Mouse (Mus musculus) intestine, postnatal 0 days (tissue): ENCODE results near the gene Rngtt. TPM values are rescaled to one million over a fixed set of nuclear protein-coding genes. Genes with fewer than 3 reads are reported as not detected.

Experiments used
- ATAC-seq: fragments of 200-750 bp; cut with Nextera tagmentation; 2 replicates; pipeline ENCODE4 v1.8.0; 2017; ENCODE audit warnings: mild to moderate bottlenecking, moderate TSS enrichment, moderate library complexity
- H3K27ac ChIP-seq: fragments of 300-500 bp; sonication (generic); 2 replicates; pipeline ENCODE4 v1.5.1; 2014; ENCODE audit warnings: mild to moderate bottlenecking, low read depth, low read length, moderate library complexity
- H3K27me3 ChIP-seq: fragments of 300-500 bp; sonication (generic); replicated peaks from 2 replicates; pipeline ENCODE4 v1.6.1; 2014; ENCODE audit warnings: low read length, mixed read lengths; ENCODE audit not compliant: control insufficient read depth, insufficient read depth
- H3K36me3 ChIP-seq: fragments of 300-500 bp; sonication (generic); 2 replicates; pipeline ENCODE4 v1.6.1; 2014; ENCODE audit warnings: mild to moderate bottlenecking, moderate library complexity; ENCODE audit not compliant: control insufficient read depth, insufficient read depth
- H3K4me1 ChIP-seq: fragments of 300-500 bp; sonication (generic); replicated peaks from 2 replicates; pipeline ENCODE4 v1.6.1; 2014; ENCODE audit warnings: antibody characterized with exemption, low read length, mixed read lengths; ENCODE audit not compliant: control insufficient read depth, insufficient read depth
- H3K4me2 ChIP-seq: fragments of 300-500 bp; sonication (generic); replicated peaks from 2 replicates; pipeline ENCODE4 v1.6.1; 2014; ENCODE audit warnings: low read depth, mild to moderate bottlenecking, moderate library complexity
- H3K4me3 ChIP-seq: fragments of 300-500 bp; sonication (generic); 2 replicates; pipeline ENCODE4 v1.5.1; 2014; ENCODE audit warnings: low read depth, low read length
- H3K9ac ChIP-seq: fragments of 300-500 bp; sonication (generic); 2 replicates; pipeline ENCODE4 v1.6.1; 2014; ENCODE audit warnings: mild to moderate bottlenecking, low read depth, low read length
- H3K9me3 ChIP-seq: fragments of 300-500 bp; sonication (generic); 2 replicates; pipeline ENCODE4 v1.6.1; 2016; ENCODE audit warnings: mixed run types; ENCODE audit not compliant: control insufficient read depth
- CTCF ChIP-seq: sonication (generic); IDR thresholded peaks from 2 replicates; pipeline ENCODE4 v1.5.1; 2016; ENCODE audit warnings: low read depth, mild to moderate bottlenecking, control low read depth, antibody characterized with exemption, moderate library complexity
- WGBS: fragments of 180-500 bp; shearing (Covaris S2); extraction: QIAGEN DNeasy Blood & Tissue Kit; methylation state at CpG from one replicate; pipeline ENCODE4 v1.1.7; 2014; 5-methylcytosine and 5-hydroxymethylcytosine counted together
- polyA plus RNA-seq: library from polyadenylated mRNA; unstranded; fragments of >200 nt; fragmentation: Nextera tagmentation; extraction: Ambion mirVana; gene quantifications from 2 replicates; pipeline ENCODE4 v1.2.1, GENCODE M21; 2015

The Rngtt gene
- 7.7 and 10.0 TPM in 2 replicates for polyA plus RNA-seq

GRCm38 (mm10) chr4:33309764-33310757, at the start of gene Rngtt:
Gene Rngtt, plus strand, starts transcription at chr4:33310311.
- no peak for TF ChIP-seq CTCF
- WGBS: 3% methylated on average over 60 of the region's 60 CpGs
- Histone ChIP-seq H3K36me3 (no peaks in the 10 kb centered on the region), H3K4me2 (peak within 1 kb of the TSS; percentile 71), H3K27me3 (no peaks in the 10 kb centered on the region), H3K27ac (peak within 1 kb of the TSS; percentile 75), H3K9me3 (no peaks in the 10 kb centered on the region), H3K4me1 (no peaks in the 10 kb centered on the region), H3K4me3 (peak within 1 kb of the TSS; percentile 75), H3K9ac (peak within 1 kb of the TSS; percentile 87)
- ATAC-seq: peak; percentile 96

DNA sequence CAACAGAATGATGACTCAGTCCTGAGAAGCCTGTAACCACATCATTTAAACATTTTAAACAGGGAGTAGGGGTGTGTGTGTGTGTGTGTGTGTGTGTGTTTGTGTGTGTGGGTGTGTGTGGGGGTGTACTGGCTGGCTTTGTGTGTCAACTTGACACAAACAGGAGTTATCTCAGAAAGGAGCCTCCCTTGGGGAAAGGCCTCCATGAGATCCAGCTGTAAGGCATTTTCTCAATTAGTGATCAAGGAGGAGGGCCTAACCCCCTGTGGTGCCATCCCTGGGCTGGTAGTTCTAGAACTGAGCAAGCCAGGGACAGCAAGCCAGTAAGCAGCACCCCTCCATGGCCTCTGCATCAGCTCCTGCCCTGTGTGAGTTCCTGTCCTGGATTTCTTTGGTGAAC, 49.8 kb upstream of the Rngtt start:
- Histone ChIP-seq H3K27me3 (no peaks in the 10 kb centered on the region), H3K36me3 (no peaks in the 10 kb centered on the region), H3K27ac (peak overlapping the region; percentile 87; the same call in 1 of the 2 replicates), H3K4me1 (no peaks in the 10 kb centered on the region; the same call in 1 of the 2 replicates), H3K4me3 (no peak overlapping the region), H3K9ac (no peak overlapping the region), H3K4me2 (no peak overlapping the region), H3K9me3 (no peaks in the 10 kb centered on the region)
- no peak for ATAC-seq
- TF ChIP-seq CTCF: no peak

GRCm38 (mm10) chr4:33261311-33261753, 48.8 kb upstream of the Rngtt start:
- TF ChIP-seq CTCF: peak; percentile 52
- ATAC-seq: peak; percentile 96
- no peaks in the 10 kb centered on the region for H3K36me3 ChIP-seq
- H3K4me1 ChIP-seq: no peaks in the 10 kb centered on the region; the same call in 1 of the 2 replicates
- H3K4me2 ChIP-seq: peak overlapping the region; percentile 18; the same call in 1 of the 2 replicates
- H3K9ac ChIP-seq: no peak overlapping the region
- H3K4me3 ChIP-seq: no peak overlapping the region
- H3K27ac ChIP-seq: peak overlapping the region; percentile 87
- no peaks in the 10 kb centered on the region for H3K27me3 ChIP-seq
- no peaks in the 10 kb centered on the region for H3K9me3 ChIP-seq
- WGBS: 9% methylated on average over 7 of the region's 7 CpGs

GRCm38 (mm10) chr4:33262897-33263296, 47.2 kb upstream of the Rngtt start:
- H3K4me1 ChIP-seq: no peaks in the 10 kb centered on the region; the same call in 1 of the 2 replicates
- no peak overlapping the region for H3K4me3 ChIP-seq
- H3K9ac ChIP-seq: no peak overlapping the region
- WGBS: 78% methylated on average over 1 of the region's 1 CpGs
- no peak overlapping the region for H3K4me2 ChIP-seq
- no peak overlapping the region for H3K27ac ChIP-seq
- no peaks in the 10 kb centered on the region for H3K27me3 ChIP-seq
- H3K9me3 ChIP-seq: no peaks in the 10 kb centered on the region
- H3K36me3 ChIP-seq: no peaks in the 10 kb centered on the region
- TF ChIP-seq CTCF: no peak
- no peak for ATAC-seq

DNA sequence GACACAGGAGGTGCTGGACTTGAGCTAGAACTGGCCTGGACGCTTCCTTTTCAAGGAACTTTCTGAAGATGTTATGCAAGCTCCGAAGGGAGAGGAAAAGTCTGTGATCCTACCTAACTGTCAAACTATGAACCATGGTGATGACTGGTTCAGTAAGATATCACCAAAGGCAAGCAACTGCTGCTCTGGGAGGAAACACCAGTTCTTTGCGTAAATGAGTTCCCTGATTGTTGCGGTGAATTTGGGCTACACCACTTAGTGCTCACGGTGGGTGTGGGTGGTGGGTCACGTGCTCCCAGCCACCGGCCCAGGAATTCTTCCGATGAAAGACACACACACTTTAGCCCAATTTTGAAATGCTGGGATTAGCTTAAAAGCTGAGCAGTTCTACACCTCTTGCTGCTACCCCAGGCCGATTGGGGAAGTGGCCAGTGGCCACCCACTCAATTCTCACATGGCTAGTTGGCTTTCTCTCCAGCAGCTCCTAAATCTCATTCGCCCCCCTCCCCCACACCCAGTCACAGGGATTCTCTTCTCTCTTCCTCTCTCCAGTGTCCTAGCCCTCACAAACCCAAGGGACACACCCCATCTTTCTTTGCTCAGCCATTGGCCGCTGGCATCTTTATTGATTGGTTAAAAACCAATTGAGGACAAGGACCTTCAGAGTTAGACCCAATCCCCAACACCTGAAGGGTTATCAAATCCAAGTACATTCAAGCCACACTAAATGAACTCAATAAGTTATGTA, 45.0 kb upstream of the Rngtt start:
- Histone ChIP-seq H3K36me3 (no peaks in the 10 kb centered on the region), H3K9ac (no peak overlapping the region), H3K9me3 (no peaks in the 10 kb centered on the region), H3K4me1 (no peaks in the 10 kb centered on the region; the same call in 1 of the 2 replicates), H3K27me3 (no peaks in the 10 kb centered on the region), H3K27ac (no peak overlapping the region), H3K4me3 (no peak overlapping the region), H3K4me2 (no peak overlapping the region)
- 80% methylated on average over 11 of the region's 11 CpGs for WGBS
- no peak for TF ChIP-seq CTCF
- no peak for ATAC-seq
